Mouse (Mus musculus) monocyte, adult 59 days (primary cell): ENCODE results near the gene Cldn17. TPM values are rescaled to one million over a fixed set of nuclear protein-coding genes. Genes with fewer than 3 reads are reported as not detected.

Source experiments
- total RNA-seq, 2 experiments: library from RNA; stranded (reverse); gene quantifications; one replicate each; pipeline ENCODE4 v1.2.4; 2023

Gene Cldn17
- not detected for total RNA-seq

GRCm38 (mm10) chr16:88506878-88507277 is at the start of gene Cldn17:
Gene Cldn17, minus strand, starts transcription at chr16:88506978.

Other genes starting within 250 kb of the Cldn17 start
- gene Grik1, start 216.7 kb downstream of the Cldn17 start, total RNA-seq = not detected
- not detected for gene Cldn8, start 56.2 kb upstream of the Cldn17 start, total RNA-seq
- not detected for gene Krtap24-1, start 105.3 kb upstream of the Cldn17 start, total RNA-seq
- gene 2310079G19Rik, start 120.7 kb upstream of the Cldn17 start, total RNA-seq = not detected
- gene Krtap26-1, start 140.8 kb upstream of the Cldn17 start, total RNA-seq = not detected
- not detected for gene Krtap27-1, start 164.7 kb upstream of the Cldn17 start, total RNA-seq
- gene 2310061N02Rik, start 201.0 kb upstream of the Cldn17 start, total RNA-seq = not detected
- gene Krtap13-1, start 221.9 kb upstream of the Cldn17 start, total RNA-seq = not detected
- gene Krtap13, start 244.7 kb upstream of the Cldn17 start, total RNA-seq = not detected